Mouse (Mus musculus): ENCODE results near the gene Nupr1l. TPM values are rescaled to one million over a fixed set of nuclear protein-coding genes. Genes with fewer than 3 reads are reported as not detected.
"Not testable (repeated sequence)": the region's sequence is repeated elsewhere in the genome, so short reads cannot be mapped to it uniquely, and the experiment has no call there.

The Nupr1l gene
- total and polyA plus RNA-seq, 3 experiments = 1.2 to 11.2 (median 4.0) TPM

- ATAC-seq (ENCODE audit: extremely low read depth, insufficient number of reproducible peaks, low FRiP score, poor library complexity, severe bottlenecking) (no peak; the same call in 1 of the 2 replicates), DNase-seq (ENCODE audit: low spot score) (peak; percentile 31)
- Histone ChIP-seq H3K4me1 (ENCODE audit: insufficient read depth, low read depth, low read length) (peaks cover 35% of the 10 kb centered on the region), H3K36me3 (replicated peaks) (peaks cover 15% of the 10 kb centered on the region), H3K9me3 (replicated peaks) (no peaks in the 10 kb centered on the region), H3K27me3 (ENCODE audit: insufficient read depth, low read length) (no peaks in the 10 kb centered on the region), H3K4me3 (ENCODE audit: low read depth, low read length) (peak overlapping the region; percentile 71)
- no peak for TF ChIP-seq GATA2 (IDR thresholded peaks at IDR 0.05; ENCODE audit: borderline replicate concordance, low read depth, low read length)
- TF ChIP-seq TAL1 (conservative IDR thresholded peaks at IDR 0.05; ENCODE audit: low read depth, low read length) = no peak
- TF ChIP-seq CTCF (IDR thresholded peaks at IDR 0.05; ENCODE audit: low read depth, low read length) = no peak
- TF ChIP-seq POLR2AphosphoS5 (IDR thresholded peaks at IDR 0.05; ENCODE audit: insufficient replicate concordance, low read depth, low read length) = no peak
- TF ChIP-seq GATA1 (IDR thresholded peaks at IDR 0.05; ENCODE audit: borderline replicate concordance, low read length) = no peak
Observed at GRCm38 (mm10) chr5:129940736-129941494, 32.6 kb downstream of the Nupr1l start.

DNA sequence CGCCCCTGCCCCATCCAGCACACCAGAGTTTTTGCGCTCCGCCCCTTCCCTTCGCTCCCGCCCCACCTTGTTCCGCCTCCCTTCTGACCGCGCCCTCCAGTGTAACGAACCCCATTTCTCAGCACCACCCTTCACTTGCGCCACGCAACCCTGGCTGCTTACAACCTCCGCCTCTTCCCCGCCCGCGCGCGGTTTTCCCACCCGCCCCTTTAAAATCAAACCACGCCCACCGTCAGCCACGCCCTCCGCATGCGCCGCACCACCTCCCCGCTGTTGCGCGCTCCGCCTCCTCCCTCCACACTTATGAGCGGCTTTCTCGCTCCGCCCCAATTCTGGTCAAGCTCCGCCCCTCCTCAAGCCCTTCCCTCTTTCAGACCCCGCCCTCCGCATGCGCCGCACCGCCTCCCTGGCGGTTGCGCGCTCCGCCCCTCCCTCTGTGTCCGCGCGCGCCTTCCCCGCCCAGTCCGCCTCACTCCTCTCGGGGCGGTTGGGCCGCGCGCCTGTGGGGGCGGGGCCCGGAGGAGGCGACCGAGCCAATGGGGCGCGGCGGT lies 33.2 kb downstream of the Nupr1l start, which contains the start of gene Vkorc1l1:
Gene Vkorc1l1 (plus strand): TSS at position 476 of the 551 bp plus-strand sequence.
- TF ChIP-seq GATA1 (IDR thresholded peaks at IDR 0.05; ENCODE audit: borderline replicate concordance, low read length) (no peak), CTCF (IDR thresholded peaks at IDR 0.05; ENCODE audit: low read depth, low read length) (no peak), TAL1 (conservative IDR thresholded peaks at IDR 0.05; ENCODE audit: low read depth, low read length) (no peak), POLR2AphosphoS5 (IDR thresholded peaks at IDR 0.05; ENCODE audit: insufficient replicate concordance, low read depth, low read length) (no peak), GATA2 (IDR thresholded peaks at IDR 0.05; ENCODE audit: borderline replicate concordance, low read depth, low read length) (no peak)
- peaks cover 40% of the 10 kb centered on the region for H3K4me1 ChIP-seq (ENCODE audit: insufficient read depth, low read depth, low read length)
- ATAC-seq (ENCODE audit: extremely low read depth, insufficient number of reproducible peaks, low FRiP score, poor library complexity, severe bottlenecking) = peak; percentile 94

DNA sequence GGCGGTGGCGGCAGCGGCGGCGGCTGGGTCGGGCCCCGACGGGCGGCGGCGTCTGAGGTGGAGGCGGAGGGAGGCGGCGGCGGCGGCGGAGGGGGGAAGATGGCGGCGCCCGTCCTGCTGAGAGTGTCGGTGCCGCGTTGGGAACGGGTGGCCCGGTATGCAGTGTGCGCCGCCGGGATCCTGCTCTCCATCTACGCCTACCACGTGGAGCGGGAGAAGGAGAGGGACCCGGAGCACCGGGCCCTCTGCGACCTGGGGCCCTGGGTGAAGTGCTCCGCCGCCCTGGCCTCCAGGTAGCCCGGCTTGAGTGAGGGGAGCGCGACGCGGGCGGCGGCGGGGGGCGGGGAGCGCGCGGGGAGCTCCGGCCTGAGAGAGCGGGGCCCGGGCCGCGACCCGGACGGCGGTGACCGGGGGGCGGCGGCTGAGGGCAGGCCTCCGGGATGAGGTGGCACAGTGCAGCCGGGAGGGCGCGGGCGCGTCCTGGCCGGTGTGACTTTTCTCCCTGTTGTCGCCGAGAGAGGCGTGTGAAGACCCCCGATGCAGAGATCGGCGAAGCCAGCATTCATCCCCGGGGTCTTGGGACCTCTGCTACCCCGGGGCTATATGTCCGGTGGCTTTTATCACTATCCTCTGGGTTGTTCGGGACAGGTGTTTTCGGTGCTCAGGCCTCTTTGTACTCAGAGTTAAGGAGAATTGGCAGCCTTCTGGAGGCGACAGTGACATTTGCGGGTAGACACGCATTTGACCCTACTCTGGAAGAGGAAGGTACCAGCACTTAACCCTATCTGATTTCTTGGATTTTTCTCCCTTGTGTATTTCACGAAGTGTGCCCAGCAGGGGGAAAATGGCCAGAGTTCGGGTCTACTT lies 34.0 kb downstream of the Nupr1l start:
- not testable (repeated sequence) for H3K27me3 ChIP-seq (ENCODE audit: insufficient read depth, low read length); DNase-seq (ENCODE audit: low spot score); ATAC-seq (ENCODE audit: extremely low read depth, insufficient number of reproducible peaks, low FRiP score, poor library complexity, severe bottlenecking); H3K9me3 ChIP-seq (replicated peaks)
- H3K4me1 ChIP-seq (ENCODE audit: insufficient read depth, low read depth, low read length) = peaks cover 48% of the 10 kb centered on the region
- peaks cover 26% of the 10 kb centered on the region for H3K36me3 ChIP-seq (replicated peaks)
- peak overlapping the region; percentile 88 for H3K4me3 ChIP-seq (ENCODE audit: low read depth, low read length)

More for the DNA sequence above, 33.2 kb downstream of the Nupr1l start, which contains the start of gene Vkorc1l1:
- H3K9me3 ChIP-seq (replicated peaks) = no peaks in the 10 kb centered on the region
- peaks cover 19% of the 10 kb centered on the region for H3K36me3 ChIP-seq (replicated peaks)
- H3K4me3 ChIP-seq (ENCODE audit: low read depth, low read length) = peak within 1 kb of the TSS; percentile 88
- no peaks in the 10 kb centered on the region for H3K27me3 ChIP-seq (ENCODE audit: insufficient read depth, low read length)
- peak; percentile 81 for DNase-seq (ENCODE audit: low spot score)

GRCm38 (mm10) chr5:129943402-129943801 lies 35.1 kb downstream of the Nupr1l start:
- Histone ChIP-seq H3K9me3 (replicated peaks) (no peaks in the 10 kb centered on the region), H3K4me3 (ENCODE audit: low read depth, low read length) (peak overlapping the region; percentile 88; the same call in 1 of the 2 replicates), H3K36me3 (replicated peaks) (peaks cover 36% of the 10 kb centered on the region), H3K4me1 (ENCODE audit: insufficient read depth, low read depth, low read length) (peaks cover 58% of the 10 kb centered on the region), H3K27me3 (ENCODE audit: insufficient read depth, low read length) (no peaks in the 10 kb centered on the region)
- TF ChIP-seq GATA2 (IDR thresholded peaks at IDR 0.05; ENCODE audit: borderline replicate concordance, low read depth, low read length) (no peak), POLR2AphosphoS5 (IDR thresholded peaks at IDR 0.05; ENCODE audit: insufficient replicate concordance, low read depth, low read length) (no peak), CTCF (IDR thresholded peaks at IDR 0.05; ENCODE audit: low read depth, low read length) (no peak), TAL1 (conservative IDR thresholded peaks at IDR 0.05; ENCODE audit: low read depth, low read length) (no peak), GATA1 (IDR thresholded peaks at IDR 0.05; ENCODE audit: borderline replicate concordance, low read length) (no peak)
- DNase-seq (ENCODE audit: low spot score) (no peak), ATAC-seq (ENCODE audit: extremely low read depth, insufficient number of reproducible peaks, low FRiP score, poor library complexity, severe bottlenecking) (no peak)

GRCm38 (mm10) chr5:129947528-129948033 lies 39.2 kb downstream of the Nupr1l start:
- TF ChIP-seq GATA2 (IDR thresholded peaks at IDR 0.05; ENCODE audit: borderline replicate concordance, low read depth, low read length) = no peak
- no peak for TF ChIP-seq CTCF (IDR thresholded peaks at IDR 0.05; ENCODE audit: low read depth, low read length)
- no peak for TF ChIP-seq POLR2AphosphoS5 (IDR thresholded peaks at IDR 0.05; ENCODE audit: insufficient replicate concordance, low read depth, low read length)
- TF ChIP-seq TAL1 (conservative IDR thresholded peaks at IDR 0.05; ENCODE audit: low read depth, low read length) = no peak
- TF ChIP-seq GATA1 (IDR thresholded peaks at IDR 0.05; ENCODE audit: borderline replicate concordance, low read length) = no peak
- no peaks in the 10 kb centered on the region for H3K27me3 ChIP-seq (ENCODE audit: insufficient read depth, low read length)
- H3K36me3 ChIP-seq (replicated peaks) = peaks cover 52% of the 10 kb centered on the region
- ATAC-seq (ENCODE audit: extremely low read depth, insufficient number of reproducible peaks, low FRiP score, poor library complexity, severe bottlenecking) = no peak
- no peaks in the 10 kb centered on the region for H3K9me3 ChIP-seq (replicated peaks)
- no peak for DNase-seq (ENCODE audit: low spot score)
- H3K4me3 ChIP-seq (ENCODE audit: low read depth, low read length) = no peak overlapping the region
- peaks cover 66% of the 10 kb centered on the region for H3K4me1 ChIP-seq (ENCODE audit: insufficient read depth, low read depth, low read length)

GRCm38 (mm10) chr5:129952143-129952542 lies 43.8 kb downstream of the Nupr1l start:
- no peak for ATAC-seq (ENCODE audit: extremely low read depth, insufficient number of reproducible peaks, low FRiP score, poor library complexity, severe bottlenecking)
- H3K9me3 ChIP-seq (replicated peaks) = no peaks in the 10 kb centered on the region
- peaks cover 41% of the 10 kb centered on the region for H3K36me3 ChIP-seq (replicated peaks)
- H3K4me1 ChIP-seq (ENCODE audit: insufficient read depth, low read depth, low read length) = peaks cover 74% of the 10 kb centered on the region
- DNase-seq (ENCODE audit: low spot score) = no peak
- H3K4me3 ChIP-seq (ENCODE audit: low read depth, low read length) = no peak overlapping the region
- TF ChIP-seq GATA2 (IDR thresholded peaks at IDR 0.05; ENCODE audit: borderline replicate concordance, low read depth, low read length) = no peak
- TF ChIP-seq TAL1 (conservative IDR thresholded peaks at IDR 0.05; ENCODE audit: low read depth, low read length) = no peak
- TF ChIP-seq GATA1 (IDR thresholded peaks at IDR 0.05; ENCODE audit: borderline replicate concordance, low read length) = no peak
- TF ChIP-seq POLR2AphosphoS5 (IDR thresholded peaks at IDR 0.05; ENCODE audit: insufficient replicate concordance, low read depth, low read length) = no peak
- no peak for TF ChIP-seq CTCF (IDR thresholded peaks at IDR 0.05; ENCODE audit: low read depth, low read length)
- H3K27me3 ChIP-seq (ENCODE audit: insufficient read depth, low read length) = no peaks in the 10 kb centered on the region
